Mouse (Mus musculus) hindbrain, embryonic 11.5 days (tissue): Measurements from ENCODE around the gene Tex45. TPM values are rescaled to one million over a fixed set of nuclear protein-coding genes. Genes with fewer than 3 reads are reported as not detected.

Experiments used
- ATAC-seq: fragments of 200-750 bp; cut with Nextera tagmentation; 2 replicates; pipeline ENCODE4 v1.8.0; 2017; ENCODE audit warnings: mild to moderate bottlenecking, moderate TSS enrichment, moderate library complexity; ENCODE audit not compliant: low FRiP score
- DNase-seq: peaks from one replicate; pipeline ENCODE4 v3.0.0-alpha.2; 2015; ENCODE audit warnings: low spot score
- H3K27ac ChIP-seq: fragments of 300-500 bp; sonication (generic); 2 replicates; pipeline ENCODE4 v1.5.1; 2014; ENCODE audit warnings: mild to moderate bottlenecking, low read depth, low read length
- H3K27me3 ChIP-seq: fragments of 300-500 bp; sonication (generic); 2 replicates; pipeline ENCODE4 v1.6.1; 2014; ENCODE audit warnings: mild to moderate bottlenecking, low read length, moderate library complexity, mixed read lengths; ENCODE audit not compliant: control insufficient read depth, insufficient read depth
- H3K36me3 ChIP-seq: fragments of 300-500 bp; sonication (generic); 2 replicates; pipeline ENCODE4 v1.6.1; 2014; ENCODE audit warnings: mild to moderate bottlenecking, low read length, moderate library complexity, mixed read lengths; ENCODE audit not compliant: control insufficient read depth, insufficient read depth
- H3K4me1 ChIP-seq: fragments of 300-500 bp; sonication (generic); replicated peaks from 2 replicates; pipeline ENCODE4 v1.6.1; 2014; ENCODE audit warnings: low read length, mixed read lengths; ENCODE audit not compliant: control insufficient read depth, insufficient read depth
- H3K4me2 ChIP-seq: fragments of 300-500 bp; sonication (generic); replicated peaks from 2 replicates; pipeline ENCODE4 v1.6.1; 2014; ENCODE audit warnings: mild to moderate bottlenecking, low read depth, low read length
- H3K4me3 ChIP-seq: fragments of 300-500 bp; sonication (generic); 2 replicates; pipeline ENCODE4 v1.5.1; 2014; ENCODE audit warnings: low read depth, low read length
- H3K9ac ChIP-seq: fragments of 300-500 bp; sonication (generic); 2 replicates; pipeline ENCODE4 v1.6.1; 2014; ENCODE audit warnings: low read depth, low read length
- H3K9me3 ChIP-seq: fragments of 300-500 bp; sonication (generic); 2 replicates; pipeline ENCODE4 v1.6.1; 2016; ENCODE audit warnings: low read length; ENCODE audit not compliant: control insufficient read depth
- WGBS: fragments of 180-500 bp; shearing (Covaris S2); extraction: QIAGEN DNeasy Blood & Tissue Kit; methylation state at CpG from one replicate; pipeline ENCODE4 v1.1.7; 2014; 5-methylcytosine and 5-hydroxymethylcytosine counted together
- polyA plus RNA-seq: library from polyadenylated mRNA; unstranded; fragments of >200 nt; fragmentation: Nextera tagmentation; extraction: Ambion mirVana; gene quantifications from 2 replicates; pipeline ENCODE4 v1.2.1, GENCODE M21; 2014

Gene Tex45
- polyA plus RNA-seq, 1 experiment from 2014 or later, result not detected

DNA sequence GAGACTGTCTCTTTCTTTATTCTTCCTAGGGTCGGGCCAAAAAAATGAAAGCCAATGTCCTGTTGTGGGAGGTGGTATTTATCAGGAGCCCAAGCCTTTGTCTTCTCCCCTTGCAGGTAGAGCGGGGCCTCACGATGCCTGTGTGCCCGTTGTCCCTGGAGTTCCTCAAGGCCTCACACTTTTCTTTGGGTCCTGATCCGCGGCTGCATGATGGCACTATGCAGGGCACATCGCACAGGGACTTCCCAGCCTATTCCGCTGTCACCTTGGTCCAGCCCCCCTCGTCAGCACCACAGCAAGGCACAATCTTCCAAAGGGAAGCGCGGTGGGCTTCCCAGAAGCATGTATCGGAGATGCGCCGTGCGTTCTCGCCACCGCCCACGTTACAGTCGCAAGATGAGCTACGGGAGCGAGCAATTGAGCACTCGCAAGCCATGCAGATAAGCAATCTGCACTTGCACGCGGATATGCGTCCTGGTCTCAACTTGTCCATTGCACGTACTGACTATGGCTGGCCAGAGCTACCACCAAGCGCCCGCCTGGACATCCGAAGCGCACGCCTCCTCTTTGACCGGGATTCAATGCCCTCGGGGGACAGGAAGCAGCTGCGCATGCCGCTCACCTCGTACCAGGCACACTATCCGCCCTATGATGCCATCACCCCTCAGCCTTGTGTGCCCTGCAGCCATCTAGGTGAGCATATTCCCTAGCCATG is 5.2 kb downstream of the Tex45 start:
- DNase-seq, result peak; percentile 34
- no peaks in the 10 kb centered on the region for H3K9me3 ChIP-seq
- WGBS, result 33% methylated on average over 37 of the region's 37 CpGs
- peak overlapping the region; percentile 34 for H3K4me2 ChIP-seq
- H3K9ac ChIP-seq, result no peak overlapping the region
- peak; percentile 40; the same call in 1 of the 2 replicates for ATAC-seq
- 0 out of 2 replicates have a peak, but pooled peaks cover 2% of the 10 kb centered on the region for H3K27me3 ChIP-seq
- 0 out of 2 replicates have a peak, but pooled peaks cover 2% of the 10 kb centered on the region for H3K4me1 ChIP-seq
- no peaks in the 10 kb centered on the region for H3K36me3 ChIP-seq
- peak overlapping the region; percentile 23; the same call in 1 of the 2 replicates for H3K4me3 ChIP-seq
- no peak overlapping the region for H3K27ac ChIP-seq

GRCm38 (mm10) chr8:3480221-3480785 is 9.6 kb downstream of the Tex45 start:
- Histone ChIP-seq H3K4me1 (0 out of 2 replicates have a peak, but pooled peaks cover 2% of the 10 kb centered on the region), H3K27ac (no peak overlapping the region), H3K27me3 (0 out of 2 replicates have a peak, but pooled peaks cover 2% of the 10 kb centered on the region), H3K9me3 (no peaks in the 10 kb centered on the region), H3K4me2 (no peak overlapping the region), H3K9ac (no peak overlapping the region), H3K36me3 (no peaks in the 10 kb centered on the region), H3K4me3 (no peak overlapping the region)
- no peak for DNase-seq
- 80% methylated on average over 4 of the region's 4 CpGs for WGBS
- ATAC-seq, result no peak

GRCm38 (mm10) chr8:3481605-3482004 is 10.9 kb downstream of the Tex45 start:
- Histone ChIP-seq H3K27ac (no peak overlapping the region), H3K9ac (no peak overlapping the region), H3K9me3 (no peaks in the 10 kb centered on the region), H3K4me2 (no peak overlapping the region), H3K36me3 (no peaks in the 10 kb centered on the region), H3K4me3 (no peak overlapping the region), H3K4me1 (no peaks in the 10 kb centered on the region), H3K27me3 (no peaks in the 10 kb centered on the region)
- WGBS, result 67% methylated on average over 5 of the region's 5 CpGs
- ATAC-seq (no peak), DNase-seq (no peak)

GRCm38 (mm10) chr8:3482240-3482740 is 11.6 kb downstream of the Tex45 start:
- no peak overlapping the region for H3K4me2 ChIP-seq

DNA sequence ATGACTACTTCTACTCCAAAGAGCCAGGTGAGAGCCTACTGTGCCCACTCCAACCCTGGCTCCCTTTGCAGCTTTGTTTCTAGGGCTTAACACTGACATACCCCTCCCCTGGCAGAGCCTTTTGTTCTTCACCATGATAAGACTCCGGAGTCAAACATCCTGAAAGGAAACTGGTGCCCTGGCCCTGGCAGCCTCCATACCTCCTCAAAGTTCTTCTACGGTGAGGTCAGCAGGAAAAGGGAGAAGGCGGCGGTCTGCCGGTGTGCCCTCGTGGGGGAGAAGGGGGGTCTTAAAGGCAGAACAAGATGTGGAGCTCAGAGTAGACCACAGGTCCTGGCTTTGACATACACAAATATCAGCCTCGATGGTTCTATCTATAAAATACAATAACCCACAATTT is 12.9 kb downstream of the Tex45 start:
- H3K4me1 ChIP-seq, result no peaks in the 10 kb centered on the region
- no peaks in the 10 kb centered on the region for H3K27me3 ChIP-seq
- H3K36me3 ChIP-seq, result no peaks in the 10 kb centered on the region
- no peak overlapping the region for H3K9ac ChIP-seq
- WGBS, result 91% methylated on average over 7 of the region's 7 CpGs
- no peak overlapping the region for H3K4me3 ChIP-seq
- H3K4me2 ChIP-seq, result no peak overlapping the region
- H3K9me3 ChIP-seq, result no peaks in the 10 kb centered on the region
- H3K27ac ChIP-seq, result no peak overlapping the region
- no peak for ATAC-seq
- no peak for DNase-seq

More at GRCm38 (mm10) chr8:3482240-3482740, 11.6 kb downstream of the Tex45 start:
- no peaks in the 10 kb centered on the region for H3K36me3 ChIP-seq
- no peaks in the 10 kb centered on the region for H3K9me3 ChIP-seq
- DNase-seq (no peak), ATAC-seq (no peak)
- no peak overlapping the region for H3K4me3 ChIP-seq
- H3K27ac ChIP-seq, result no peak overlapping the region
- H3K4me1 ChIP-seq, result no peaks in the 10 kb centered on the region
- WGBS, result 85% methylated on average over 22 of the region's 22 CpGs
- no peaks in the 10 kb centered on the region for H3K27me3 ChIP-seq
- H3K9ac ChIP-seq, result no peak overlapping the region

- DNase-seq (no peak), ATAC-seq (no peak)
- Histone ChIP-seq H3K4me3 (no peak overlapping the region), H3K27me3 (no peaks in the 10 kb centered on the region), H3K9ac (no peak overlapping the region), H3K27ac (no peak overlapping the region), H3K9me3 (no peaks in the 10 kb centered on the region), H3K36me3 (no peaks in the 10 kb centered on the region), H3K4me2 (no peak overlapping the region), H3K4me1 (no peaks in the 10 kb centered on the region)
- 20% methylated on average over 5 of the region's 5 CpGs for WGBS
Measured at GRCm38 (mm10) chr8:3485192-3485591, 14.5 kb downstream of the Tex45 start.

DNA sequence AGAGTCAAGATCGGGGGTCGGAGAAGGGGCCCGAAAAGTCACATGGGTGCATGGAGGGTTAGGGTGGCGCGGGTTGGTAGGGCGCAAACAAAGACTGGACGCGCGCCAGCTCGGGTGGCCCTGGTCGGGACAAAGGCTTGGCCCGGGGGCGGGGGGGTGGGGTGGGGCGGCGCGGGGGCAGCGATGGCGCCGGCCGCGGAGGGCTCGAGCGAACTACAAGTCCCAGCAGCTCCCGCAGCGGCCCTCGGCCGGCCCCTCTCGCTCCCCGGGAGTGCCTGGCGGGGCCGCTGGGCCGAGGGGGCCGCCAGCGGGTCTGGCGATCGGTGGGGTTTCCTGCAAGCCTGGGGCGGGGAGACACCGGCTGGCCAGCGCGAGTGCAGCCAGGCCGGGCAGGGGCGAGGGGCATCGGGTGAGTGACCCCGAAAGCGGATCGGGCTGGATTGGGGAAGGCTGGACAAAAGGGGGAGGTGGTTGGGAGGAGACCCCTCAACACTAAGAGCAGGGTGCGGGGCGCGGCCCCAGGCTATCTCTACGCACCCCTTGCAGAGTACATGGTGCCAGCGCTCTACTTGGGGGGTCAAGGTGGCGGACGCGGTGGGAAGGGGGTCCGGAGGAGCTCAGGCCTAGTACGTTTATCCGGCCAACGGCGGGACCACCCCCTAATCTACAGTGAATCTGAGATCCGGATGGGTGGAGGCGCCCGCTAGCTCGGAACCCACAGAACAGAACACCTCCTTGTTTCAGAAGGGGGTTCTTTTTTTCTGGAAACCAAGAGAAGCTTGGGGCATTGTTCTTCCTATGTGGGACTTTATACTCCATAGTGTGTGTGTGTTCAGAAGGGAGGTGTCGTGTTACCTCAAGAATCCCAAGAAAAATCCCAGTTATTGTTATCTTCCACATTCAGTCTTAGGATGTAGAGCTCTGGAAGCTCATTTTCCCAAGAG is 22.5 kb downstream of the Tex45 start, which contains the start of gene Zfp358:
Gene Zfp358 (plus strand): TSS at position 238 of the 944 bp plus-strand sequence.
- Histone ChIP-seq H3K36me3 (peaks cover 21% of the 10 kb centered on the region), H3K4me3 (peak within 1 kb of the TSS; percentile 91), H3K4me2 (peak within 1 kb of the TSS; percentile 68), H3K9ac (peak within 1 kb of the TSS; percentile 98), H3K4me1 (no peaks in the 10 kb centered on the region), H3K9me3 (peaks cover 2% of the 10 kb centered on the region; the same call in 1 of the 2 replicates), H3K27me3 (no peaks in the 10 kb centered on the region), H3K27ac (peak within 1 kb of the TSS; percentile 81)
- DNase-seq (peak; percentile 89), ATAC-seq (peak; percentile 94)
- under 1% methylated on average over 39 of the region's 64 CpGs for WGBS

- peaks cover 21% of the 10 kb centered on the region for H3K36me3 ChIP-seq
- no peaks in the 10 kb centered on the region for H3K4me1 ChIP-seq
- H3K27ac ChIP-seq, result peak overlapping the region; percentile 81
- no peaks in the 10 kb centered on the region for H3K27me3 ChIP-seq
- peaks cover 2% of the 10 kb centered on the region; the same call in 1 of the 2 replicates for H3K9me3 ChIP-seq
- ATAC-seq (no peak), DNase-seq (no peak)
- H3K4me3 ChIP-seq, result peak overlapping the region; percentile 91
- WGBS, result 55% methylated on average over 6 of the region's 6 CpGs
- H3K9ac ChIP-seq, result peak overlapping the region; percentile 98
- H3K4me2 ChIP-seq, result peak overlapping the region; percentile 68
Measured at GRCm38 (mm10) chr8:3493845-3494208, 23.2 kb downstream of the Tex45 start.
